Mouse (Mus musculus) midbrain, embryonic 16.5 days (tissue): ENCODE data around the gene Angptl2. TPM values are rescaled to one million over a fixed set of nuclear protein-coding genes. Genes with fewer than 3 reads are reported as not detected.
A peak's percentile ranks its signal among the peaks of the same experiment; 100 is the strongest.

Experiments used
- ATAC-seq: fragments of 200-750 bp; cut with Nextera tagmentation; 2 replicates; pipeline ENCODE4 v1.8.0; 2017; ENCODE audit warnings: moderate TSS enrichment
- H3K27ac ChIP-seq: fragments of 300-500 bp; sonication (generic); 2 replicates; pipeline ENCODE4 v1.5.1; 2014; ENCODE audit warnings: mild to moderate bottlenecking, low read length, mixed read lengths
- H3K27me3 ChIP-seq: fragments of 300-500 bp; sonication (generic); 2 replicates; pipeline ENCODE4 v1.6.1; 2014; ENCODE audit warnings: low read depth, low read length, mixed read lengths; ENCODE audit not compliant: control insufficient read depth, insufficient read depth
- H3K36me3 ChIP-seq: fragments of 300-500 bp; sonication (generic); 2 replicates; pipeline ENCODE4 v1.6.1; 2014; ENCODE audit warnings: mild to moderate bottlenecking, low read length, moderate library complexity, mixed read lengths; ENCODE audit not compliant: control insufficient read depth, insufficient read depth
- H3K4me1 ChIP-seq: fragments of 300-500 bp; sonication (generic); 2 replicates; pipeline ENCODE4 v1.6.1; 2014; ENCODE audit warnings: mild to moderate bottlenecking, low read length, mixed read lengths; ENCODE audit not compliant: control insufficient read depth, insufficient read depth
- H3K4me2 ChIP-seq: fragments of 300-500 bp; sonication (generic); 2 replicates; pipeline ENCODE4 v1.6.1; 2014; ENCODE audit warnings: mild to moderate bottlenecking, low read length, mixed read lengths
- H3K4me3 ChIP-seq: fragments of 300-500 bp; sonication (generic); 2 replicates; pipeline ENCODE4 v1.5.1; 2014; ENCODE audit warnings: low read depth, mild to moderate bottlenecking, low read length, moderate library complexity, mixed read lengths
- H3K9ac ChIP-seq: fragments of 300-500 bp; sonication (generic); 2 replicates; pipeline ENCODE4 v1.6.1; 2014; ENCODE audit warnings: low read depth, low read length, mixed read lengths
- H3K9me3 ChIP-seq: fragments of 300-500 bp; sonication (generic); replicated peaks from 2 replicates; pipeline ENCODE4 v1.6.1; 2014; ENCODE audit warnings: mild to moderate bottlenecking, low read length, mixed read lengths; ENCODE audit not compliant: control insufficient read depth, poor library complexity, severe bottlenecking
- WGBS: fragments of 180-500 bp; shearing (Covaris S2); extraction: QIAGEN DNeasy Blood & Tissue Kit; methylation state at CpG from one replicate; pipeline ENCODE4 v1.1.7; 2014; 5-methylcytosine and 5-hydroxymethylcytosine counted together
- polyA plus RNA-seq: library from polyadenylated mRNA; unstranded; fragments of >200 nt; fragmentation: Nextera tagmentation; extraction: Ambion mirVana; gene quantifications from 2 replicates; pipeline ENCODE4 v1.2.1, GENCODE M21; 2015

Angptl2 gene
- polyA plus RNA-seq, 1 experiment from 2014 or later = 10.6 TPM

DNA sequence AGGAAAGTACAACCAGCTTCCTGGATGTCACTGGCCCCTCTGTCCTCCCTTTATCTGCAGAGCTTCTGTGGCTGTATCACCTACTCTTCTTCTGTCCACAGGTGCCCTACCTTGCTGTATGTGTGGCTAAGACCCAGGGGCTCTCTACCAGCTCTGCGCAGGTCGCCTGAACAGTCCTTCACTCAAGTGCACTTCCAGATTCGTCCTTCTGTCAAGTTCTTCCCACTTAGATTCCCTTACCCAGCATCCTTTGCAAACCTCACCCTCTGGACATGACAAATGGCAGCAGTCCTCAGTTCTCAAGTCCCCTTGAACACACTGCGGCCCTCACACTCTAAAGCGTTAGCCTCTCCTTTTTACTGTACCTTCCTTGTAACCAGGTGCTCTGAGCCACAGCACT lies 65.9 kb downstream of the Angptl2 start:
- 84% methylated on average over 5 of the region's 5 CpGs for WGBS
- no peak overlapping the region for H3K9ac ChIP-seq
- no peak overlapping the region for H3K4me3 ChIP-seq
- H3K27ac ChIP-seq = no peak overlapping the region
- ATAC-seq = no peak
- H3K4me2 ChIP-seq = no peak overlapping the region
- no peaks in the 10 kb centered on the region for H3K4me1 ChIP-seq
- no peaks in the 10 kb centered on the region for H3K9me3 ChIP-seq
- peaks cover 3% of the 10 kb centered on the region; the same call in 1 of the 2 replicates for H3K36me3 ChIP-seq
- no peaks in the 10 kb centered on the region for H3K27me3 ChIP-seq

GRCm38 (mm10) chr2:33282877-33283276 lies 67.0 kb downstream of the Angptl2 start:
- ATAC-seq = no peak
- 68% methylated on average over 4 of the region's 4 CpGs for WGBS
- Histone ChIP-seq H3K27me3 (no peaks in the 10 kb centered on the region), H3K27ac (0 out of 2 replicates have a peak overlapping the region, but pooled peaks have one; percentile 18), H3K4me1 (no peaks in the 10 kb centered on the region), H3K4me3 (no peak overlapping the region), H3K4me2 (no peak overlapping the region), H3K9me3 (peaks cover 2% of the 10 kb centered on the region; the same call in 1 of the 2 replicates), H3K36me3 (peaks cover 5% of the 10 kb centered on the region; the same call in 1 of the 2 replicates), H3K9ac (no peak overlapping the region)

- no peak overlapping the region for H3K27ac ChIP-seq
- no peak overlapping the region for H3K4me3 ChIP-seq
- no peak overlapping the region for H3K4me2 ChIP-seq
- peaks cover 5% of the 10 kb centered on the region; the same call in 1 of the 2 replicates for H3K36me3 ChIP-seq
- ATAC-seq = no peak
- H3K9me3 ChIP-seq = peaks cover 5% of the 10 kb centered on the region; the same call in 1 of the 2 replicates
- H3K9ac ChIP-seq = no peak overlapping the region
- no peaks in the 10 kb centered on the region for H3K4me1 ChIP-seq
- H3K27me3 ChIP-seq = no peaks in the 10 kb centered on the region
- WGBS = 85% methylated on average over 2 of the region's 2 CpGs
Observed at GRCm38 (mm10) chr2:33283674-33284073, 67.8 kb downstream of the Angptl2 start.

DNA sequence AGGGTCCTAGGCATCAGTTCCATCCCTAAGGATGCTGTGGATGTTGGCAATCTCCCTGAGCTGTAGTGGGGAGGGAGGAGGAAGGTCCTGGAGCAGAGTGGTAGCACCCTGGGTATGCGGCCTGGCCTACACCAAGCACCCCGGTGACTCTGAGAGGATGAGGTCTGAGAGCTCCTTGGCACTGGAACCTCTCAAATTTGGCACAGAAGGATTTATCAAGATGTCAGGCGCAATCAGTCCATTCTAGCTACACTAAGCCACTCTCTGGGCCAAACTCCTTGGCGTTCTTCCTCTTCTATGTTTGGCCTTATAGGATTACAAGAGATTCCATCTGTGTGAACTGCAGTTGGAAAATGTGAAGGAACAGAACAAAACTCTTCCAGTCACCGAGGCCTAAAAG lies 73.0 kb downstream of the Angptl2 start:
- Histone ChIP-seq H3K4me2 (no peak overlapping the region), H3K4me1 (peaks cover 4% of the 10 kb centered on the region; the same call in 1 of the 2 replicates), H3K9ac (no peak overlapping the region), H3K9me3 (peaks cover 5% of the 10 kb centered on the region; the same call in 1 of the 2 replicates), H3K4me3 (no peak overlapping the region), H3K36me3 (peaks cover 9% of the 10 kb centered on the region; the same call in 1 of the 2 replicates), H3K27ac (no peak overlapping the region), H3K27me3 (no peaks in the 10 kb centered on the region)
- 95% methylated on average over 5 of the region's 5 CpGs for WGBS
- ATAC-seq = no peak

- Histone ChIP-seq H3K9ac (no peak overlapping the region), H3K36me3 (peaks cover 6% of the 10 kb centered on the region; the same call in 1 of the 2 replicates), H3K4me1 (peaks cover 4% of the 10 kb centered on the region; the same call in 1 of the 2 replicates), H3K27ac (no peak overlapping the region), H3K4me3 (no peak overlapping the region), H3K9me3 (peaks cover 5% of the 10 kb centered on the region; the same call in 1 of the 2 replicates), H3K27me3 (no peaks in the 10 kb centered on the region), H3K4me2 (no peak overlapping the region)
- ATAC-seq = no peak
- 84% methylated on average over 8 of the region's 8 CpGs for WGBS
Observed at GRCm38 (mm10) chr2:33290491-33290890, 74.6 kb downstream of the Angptl2 start.

- no peak for ATAC-seq
- Histone ChIP-seq H3K4me3 (no peak overlapping the region), H3K9me3 (peaks cover 5% of the 10 kb centered on the region; the same call in 1 of the 2 replicates), H3K36me3 (peaks cover 6% of the 10 kb centered on the region; the same call in 1 of the 2 replicates), H3K4me1 (peaks cover 4% of the 10 kb centered on the region; the same call in 1 of the 2 replicates), H3K9ac (no peak overlapping the region), H3K27me3 (no peaks in the 10 kb centered on the region), H3K4me2 (no peak overlapping the region), H3K27ac (no peak overlapping the region)
- 86% methylated on average over 2 of the region's 2 CpGs for whole genome bisulfite sequencing
Observed at GRCm38 (mm10) chr2:33292057-33292456, 76.2 kb downstream of the Angptl2 start.

DNA sequence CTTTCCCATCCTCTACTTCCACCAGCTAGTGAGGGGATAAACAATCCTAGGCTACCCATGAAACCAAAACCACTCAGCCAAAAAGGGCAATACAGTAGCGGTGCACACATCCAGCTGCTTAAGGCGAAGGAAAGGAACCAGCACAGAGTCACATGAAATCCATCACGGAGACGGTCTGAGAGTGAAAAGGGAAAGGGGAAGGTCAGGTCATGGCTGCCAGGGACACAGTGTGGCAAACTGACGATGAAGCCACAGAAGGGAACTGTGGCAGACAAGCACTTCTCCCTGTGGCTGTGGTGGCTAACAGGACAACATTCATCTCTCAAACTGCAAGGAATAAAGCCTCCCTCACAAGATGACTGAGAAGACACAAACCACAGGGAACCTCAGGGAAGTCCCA lies 79.2 kb downstream of the Angptl2 start:
- no peak for ATAC-seq
- Histone ChIP-seq H3K9me3 (no peaks in the 10 kb centered on the region), H3K4me2 (no peak overlapping the region), H3K36me3 (peaks cover 2% of the 10 kb centered on the region; the same call in 1 of the 2 replicates), H3K4me1 (peaks cover 5% of the 10 kb centered on the region; the same call in 1 of the 2 replicates), H3K9ac (no peak overlapping the region), H3K27ac (no peak overlapping the region), H3K4me3 (no peak overlapping the region), H3K27me3 (no peaks in the 10 kb centered on the region)
- WGBS = 88% methylated on average over 5 of the region's 5 CpGs

Other genes starting within 250 kb of the Angptl2 start
- 20.7 and 21.7 TPM in 2 replicates for gene Slc2a8, start 234.0 kb upstream of the Angptl2 start, polyA plus RNA-seq
- 71.6 and 75.8 TPM in 2 replicates for gene Garnl3, start 84.4 kb upstream of the Angptl2 start, polyA plus RNA-seq
- 48.4 and 54.3 TPM in 2 replicates for gene Ralgps1, start 155.4 kb downstream of the Angptl2 start, polyA plus RNA-seq
- 7.6 TPM in 2 replicates for gene Zbtb34, start 215.3 kb downstream of the Angptl2 start, polyA plus RNA-seq